Mouse (Mus musculus) megakaryocyte, adult 5-6 weeks (primary cell): ENCODE data around the gene Gpr84. TPM values are rescaled to one million over a fixed set of nuclear protein-coding genes. Genes with fewer than 3 reads are reported as not detected.

ENCODE experiments used
- total RNA-seq, 2 experiments: library from RNA; stranded (forward) in 1 of 2; stranded (reverse) in 1 of 2; fragments of 153-499, 151-499 nt in 1 of 2; fragments of 221-1000, 200-1000 nt in 1 of 2; gene quantifications; 2 replicates each; pipeline versions ENCODE4 v1.2.3 to v1.2.4; 2015 to 2017

Gene Gpr84
- total RNA-seq, 2 experiments from 2014 or later = 1.7 to 2.9 TPM

Other genes starting within 250 kb of the Gpr84 start
- 2.8 and 3.9 TPM in 2 replicates for gene Smug1, start 143.5 kb downstream of the Gpr84 start, total RNA-seq (2015)
- gene Smug1, start 143.5 kb downstream of the Gpr84 start, total RNA-seq (2017) = 3.3 and 3.8 TPM in 2 replicates
- 56.0 and 60.5 TPM in 2 replicates for gene Cbx5, start 70.8 kb downstream of the Gpr84 start, total RNA-seq (2015)
- 113 and 133 TPM in 2 replicates for gene Cbx5, start 70.8 kb downstream of the Gpr84 start, total RNA-seq (2017)
- 320 and 365 TPM in 2 replicates for gene Hnrnpa1, start 70.2 kb downstream of the Gpr84 start, total RNA-seq (2015)
- gene Hnrnpa1, start 70.2 kb downstream of the Gpr84 start, total RNA-seq (2017) = 765 and 767 TPM in 2 replicates
- 205 and 258 TPM in 2 replicates for gene Nfe2, start 52.2 kb downstream of the Gpr84 start, total RNA-seq (2015)
- 218 and 249 TPM in 2 replicates for gene Nfe2, start 52.2 kb downstream of the Gpr84 start, total RNA-seq (2017)
- 246 and 255 TPM in 2 replicates for gene Copz1, start 37.9 kb downstream of the Gpr84 start, total RNA-seq (2015)
- 87.7 and 93.9 TPM in 2 replicates for gene Copz1, start 37.9 kb downstream of the Gpr84 start, total RNA-seq (2017)
- gene Zfp385a, start 29.5 kb upstream of the Gpr84 start, total RNA-seq (2015) = 35.8 and 40.1 TPM in 2 replicates
- 6.8 and 9.4 TPM in 2 replicates for gene Zfp385a, start 29.5 kb upstream of the Gpr84 start, total RNA-seq (2017)
- 18.4 and 21.4 TPM in 2 replicates for gene Itga5, start 56.2 kb upstream of the Gpr84 start, total RNA-seq (2015)
- 8.3 and 9.5 TPM in 2 replicates for gene Itga5, start 56.2 kb upstream of the Gpr84 start, total RNA-seq (2017)
- gene Gtsf1, start 119.9 kb upstream of the Gpr84 start, total RNA-seq (2015) = 4.4 and 6.8 TPM in 2 replicates
- 1.3 and 1.5 TPM in 2 replicates for gene Gtsf1, start 119.9 kb upstream of the Gpr84 start, total RNA-seq (2017)
- not detected in 2 replicates for gene Gtsf2, start 137.9 kb upstream of the Gpr84 start, total RNA-seq (2015)
- not detected in 2 replicates for gene Gtsf2, start 137.9 kb upstream of the Gpr84 start, total RNA-seq (2017)
- 133 and 136 TPM in 2 replicates for gene Nckap1l, start 143.2 kb upstream of the Gpr84 start, total RNA-seq (2015)
- 191 and 203 TPM in 2 replicates for gene Nckap1l, start 143.2 kb upstream of the Gpr84 start, total RNA-seq (2017)
- 13.2 and 16.8 TPM in 2 replicates for gene Pde1b, start 192.4 kb upstream of the Gpr84 start, total RNA-seq (2015)
- gene Pde1b, start 192.4 kb upstream of the Gpr84 start, total RNA-seq (2017) = 8.2 and 12.9 TPM in 2 replicates
- not detected in 2 replicates for gene Ppp1r1a, start 227.4 kb upstream of the Gpr84 start, total RNA-seq (2015)
- not detected in 2 replicates for gene Ppp1r1a, start 227.4 kb upstream of the Gpr84 start, total RNA-seq (2017)